Mouse (Mus musculus) embryonic facial prominence, embryonic 11.5 days (tissue): ENCODE data around the gene Pld3. TPM values are rescaled to one million over a fixed set of nuclear protein-coding genes. Genes with fewer than 3 reads are reported as not detected.

Experiments used
- ATAC-seq: fragments of 200-750 bp; cut with Nextera tagmentation; replicated peaks from 2 replicates; pipeline ENCODE4 v1.8.0; 2017; ENCODE audit warnings: low read depth; ENCODE audit not compliant: insufficient number of reproducible peaks, low FRiP score, low TSS enrichment
- DNase-seq: peaks from one replicate; pipeline ENCODE4 v3.0.0-alpha.2; 2015; ENCODE audit warnings: low spot score
- H3K27ac ChIP-seq: fragments of 300-500 bp; sonication (generic); replicated peaks from 2 replicates; pipeline ENCODE4 v1.5.1; 2014; ENCODE audit warnings: mild to moderate bottlenecking, low read depth, low read length, control low read depth
- H3K27me3 ChIP-seq: fragments of 300-500 bp; sonication (generic); 2 replicates; pipeline ENCODE4 v1.6.1; 2014; ENCODE audit warnings: mild to moderate bottlenecking, low read length, moderate library complexity, mixed read lengths; ENCODE audit not compliant: control insufficient read depth, insufficient read depth
- H3K36me3 ChIP-seq: fragments of 300-500 bp; sonication (generic); replicated peaks from 2 replicates; pipeline ENCODE4 v1.6.1; 2014; ENCODE audit warnings: low read depth, mild to moderate bottlenecking, low read length, moderate library complexity, mixed read lengths; ENCODE audit not compliant: control insufficient read depth, insufficient read depth
- H3K4me1 ChIP-seq: fragments of 300-500 bp; sonication (generic); 2 replicates; pipeline ENCODE4 v1.6.1; 2014; ENCODE audit warnings: low read length, mixed read lengths; ENCODE audit not compliant: control insufficient read depth, insufficient read depth
- H3K4me2 ChIP-seq: fragments of 300-500 bp; sonication (generic); 2 replicates; pipeline ENCODE4 v1.6.1; 2014; ENCODE audit warnings: low read depth, mild to moderate bottlenecking, control low read depth, low read length, moderate library complexity
- H3K4me3 ChIP-seq: fragments of 300-500 bp; sonication (generic); 2 replicates; pipeline ENCODE4 v1.5.1; 2014; ENCODE audit warnings: low read depth, low read length, control low read depth
- H3K9ac ChIP-seq: fragments of 300-500 bp; sonication (generic); replicated peaks from 2 replicates; pipeline ENCODE4 v1.6.1; 2014; ENCODE audit warnings: mild to moderate bottlenecking, control low read depth, low read length
- H3K9me3 ChIP-seq: fragments of 300-500 bp; sonication (generic); replicated peaks from 2 replicates; pipeline ENCODE4 v1.6.1; 2016; ENCODE audit warnings: mild to moderate bottlenecking, low read length, inconsistent platforms, mixed read lengths; ENCODE audit not compliant: control insufficient read depth
- WGBS: fragments of 180-500 bp; shearing (Covaris S2); extraction: QIAGEN DNeasy Blood & Tissue Kit; methylation state at CpG from one replicate; pipeline ENCODE4 v1.1.7; 2014; 5-methylcytosine and 5-hydroxymethylcytosine counted together
- polyA plus RNA-seq: library from polyadenylated mRNA; unstranded; fragments of >200 nt; fragmentation: Nextera tagmentation; extraction: Ambion mirVana; gene quantifications from 2 replicates; pipeline ENCODE4 v1.2.1, GENCODE M21; 2014

Pld3 gene
- polyA plus RNA-seq, 1 experiment from 2014 or later = 57.1 TPM

DNA sequence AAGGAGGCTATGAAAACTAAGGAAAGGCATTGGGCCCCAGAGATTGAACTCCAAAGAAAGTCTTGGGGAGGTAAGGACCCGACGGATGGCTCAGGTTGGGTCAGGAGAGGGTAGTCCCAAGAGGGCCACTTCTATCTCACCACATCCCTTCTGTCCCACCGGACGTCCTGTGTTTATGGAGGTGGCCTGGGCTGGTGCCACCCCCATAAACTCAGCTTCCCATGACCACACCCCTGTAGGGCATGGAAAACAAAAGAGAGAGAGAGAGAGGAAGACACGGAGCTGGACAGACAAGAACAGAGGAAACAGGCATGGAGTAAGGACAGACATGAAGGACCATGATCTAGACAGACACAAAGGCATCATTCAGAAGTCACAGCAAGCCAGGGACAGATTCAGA is 59.6 kb downstream of the Pld3 start:
- H3K9me3 ChIP-seq = no peaks in the 10 kb centered on the region
- H3K27me3 ChIP-seq = no peaks in the 10 kb centered on the region
- no peak overlapping the region for H3K4me3 ChIP-seq
- DNase-seq (no peak), ATAC-seq (no peak)
- H3K9ac ChIP-seq = no peak overlapping the region
- no peak overlapping the region for H3K27ac ChIP-seq
- 85% methylated on average over 5 of the region's 5 CpGs for WGBS
- no peak overlapping the region for H3K4me2 ChIP-seq
- no peaks in the 10 kb centered on the region for H3K36me3 ChIP-seq
- peaks cover 3% of the 10 kb centered on the region; the same call in 1 of the 2 replicates for H3K4me1 ChIP-seq

DNA sequence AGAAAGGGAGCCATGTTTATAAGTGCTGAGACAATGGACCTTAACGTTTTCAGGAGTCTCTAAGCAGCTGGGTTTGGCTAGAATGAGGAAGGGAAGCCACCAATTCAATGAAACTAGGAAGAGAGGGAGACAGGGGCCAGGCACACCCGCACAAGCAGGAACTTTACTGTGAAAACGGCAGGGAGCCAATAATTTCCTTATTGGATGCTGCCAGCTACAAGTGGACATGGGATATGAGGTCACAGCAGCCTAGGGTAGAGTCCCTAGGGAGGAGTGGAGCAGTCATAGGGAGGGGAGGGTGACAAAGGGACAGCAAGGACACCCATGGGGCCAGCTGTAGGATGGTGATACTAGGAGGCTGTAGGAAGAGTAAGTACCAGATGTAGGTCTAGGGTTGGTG is 60.0 kb downstream of the Pld3 start:
- peaks cover 3% of the 10 kb centered on the region; the same call in 1 of the 2 replicates for H3K4me1 ChIP-seq
- no peak overlapping the region for H3K27ac ChIP-seq
- H3K27me3 ChIP-seq = no peaks in the 10 kb centered on the region
- no peak for ATAC-seq
- 80% methylated on average over 3 of the region's 3 CpGs for WGBS
- H3K4me2 ChIP-seq = no peak overlapping the region
- no peak overlapping the region for H3K4me3 ChIP-seq
- H3K9ac ChIP-seq = no peak overlapping the region
- H3K9me3 ChIP-seq = no peaks in the 10 kb centered on the region
- H3K36me3 ChIP-seq = no peaks in the 10 kb centered on the region
- DNase-seq = no peak

DNA sequence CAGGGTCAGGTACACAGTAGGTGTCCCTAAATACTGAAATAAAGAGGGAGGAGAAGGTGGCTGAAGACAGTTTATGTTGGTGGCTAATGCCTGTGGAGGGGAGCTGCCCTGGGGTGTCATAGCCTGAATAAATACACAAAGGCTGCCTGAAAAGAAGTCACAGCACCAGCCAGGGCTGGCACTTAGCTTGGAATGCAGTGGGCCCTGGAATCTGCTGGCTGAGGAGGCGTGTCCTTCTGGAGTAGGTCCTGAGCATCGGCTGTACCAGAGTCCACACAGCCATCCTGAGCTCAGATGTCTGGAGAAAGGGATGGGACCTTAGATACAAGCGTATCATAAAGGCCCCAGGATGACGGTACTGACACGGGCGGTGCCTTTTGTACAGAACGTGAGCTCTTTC is 61.2 kb downstream of the Pld3 start:
- no peaks in the 10 kb centered on the region for H3K27me3 ChIP-seq
- WGBS = 71% methylated on average over 7 of the region's 7 CpGs
- no peak overlapping the region for H3K27ac ChIP-seq
- no peak for ATAC-seq
- H3K4me3 ChIP-seq = no peak overlapping the region
- H3K4me2 ChIP-seq = no peak overlapping the region
- H3K36me3 ChIP-seq = no peaks in the 10 kb centered on the region
- H3K4me1 ChIP-seq = peaks cover 3% of the 10 kb centered on the region; the same call in 1 of the 2 replicates
- H3K9ac ChIP-seq = no peak overlapping the region
- no peak for DNase-seq
- no peaks in the 10 kb centered on the region for H3K9me3 ChIP-seq

DNA sequence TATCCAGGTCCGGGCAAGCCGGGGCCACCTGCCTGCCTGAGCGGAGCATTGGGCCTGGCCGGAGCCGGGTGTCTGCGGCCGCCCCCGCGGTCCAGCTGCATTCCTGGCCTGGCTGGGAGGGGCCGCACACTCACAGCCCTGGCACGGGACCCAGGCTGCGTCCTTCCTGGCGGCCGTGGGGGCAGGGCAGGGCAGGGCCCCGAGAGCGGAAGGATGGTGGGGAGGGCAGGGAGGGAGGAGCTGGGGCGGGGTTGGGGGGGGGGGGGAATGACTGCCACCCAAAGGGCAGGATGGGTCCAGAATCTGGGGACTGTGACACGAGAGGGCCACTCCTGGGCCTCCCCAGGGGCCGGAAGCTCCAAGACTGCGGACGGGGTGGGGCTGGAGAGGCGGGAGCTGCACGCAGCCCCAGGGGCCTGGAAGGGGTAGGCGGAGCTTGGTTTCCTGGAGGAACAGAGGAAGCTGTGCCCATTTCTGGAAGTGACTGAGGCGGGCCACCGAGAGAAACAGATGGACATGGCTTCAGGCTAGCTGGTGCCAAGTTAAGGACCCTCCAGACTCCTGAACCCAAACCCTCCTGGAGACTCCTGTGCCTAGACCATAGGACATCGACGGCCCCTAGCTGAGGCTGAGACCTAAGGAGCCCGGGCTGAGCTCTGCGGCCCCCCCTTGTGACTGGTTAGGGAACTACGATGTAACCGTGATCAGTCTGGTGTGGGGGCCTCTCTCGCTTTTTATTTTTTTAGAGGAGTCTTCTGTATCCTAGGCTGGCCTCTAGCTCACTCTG is 62.3 kb downstream of the Pld3 start:
- Histone ChIP-seq H3K9me3 (no peaks in the 10 kb centered on the region), H3K4me2 (peak overlapping the region; percentile 76), H3K27ac (peak overlapping the region; percentile 62), H3K27me3 (no peaks in the 10 kb centered on the region), H3K4me1 (peaks cover 3% of the 10 kb centered on the region; the same call in 1 of the 2 replicates), H3K36me3 (no peaks in the 10 kb centered on the region), H3K9ac (peak overlapping the region; percentile 57), H3K4me3 (peak overlapping the region; percentile 33)
- DNase-seq (peak; percentile 84), ATAC-seq (peak; percentile 41)
- WGBS = under 1% methylated on average over 23 of the region's 33 CpGs

DNA sequence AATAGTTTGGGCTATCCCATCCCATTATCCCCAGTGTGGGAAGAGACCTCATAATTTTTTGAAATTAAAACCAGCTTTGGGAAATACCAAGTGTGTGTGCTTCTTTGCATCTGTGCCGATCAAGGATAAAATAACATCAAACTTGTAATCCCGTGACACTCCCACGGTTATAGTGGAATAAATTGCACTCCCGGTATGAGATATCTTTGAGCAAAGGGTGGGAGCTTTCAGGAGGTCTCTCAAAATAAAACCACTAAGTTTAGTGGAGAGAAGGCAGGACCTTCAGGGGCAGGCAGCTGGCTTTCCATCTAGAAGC is 62.8 kb downstream of the Pld3 start:
- WGBS = 32% methylated on average over 4 of the region's 4 CpGs
- Histone ChIP-seq H3K27ac (peak overlapping the region; percentile 62), H3K36me3 (no peaks in the 10 kb centered on the region), H3K9me3 (no peaks in the 10 kb centered on the region), H3K4me1 (peaks cover 3% of the 10 kb centered on the region; the same call in 1 of the 2 replicates), H3K4me2 (peak overlapping the region; percentile 76), H3K9ac (peak overlapping the region; percentile 57), H3K27me3 (no peaks in the 10 kb centered on the region), H3K4me3 (peak overlapping the region; percentile 33)
- DNase-seq (no peak), ATAC-seq (no peak)

DNA sequence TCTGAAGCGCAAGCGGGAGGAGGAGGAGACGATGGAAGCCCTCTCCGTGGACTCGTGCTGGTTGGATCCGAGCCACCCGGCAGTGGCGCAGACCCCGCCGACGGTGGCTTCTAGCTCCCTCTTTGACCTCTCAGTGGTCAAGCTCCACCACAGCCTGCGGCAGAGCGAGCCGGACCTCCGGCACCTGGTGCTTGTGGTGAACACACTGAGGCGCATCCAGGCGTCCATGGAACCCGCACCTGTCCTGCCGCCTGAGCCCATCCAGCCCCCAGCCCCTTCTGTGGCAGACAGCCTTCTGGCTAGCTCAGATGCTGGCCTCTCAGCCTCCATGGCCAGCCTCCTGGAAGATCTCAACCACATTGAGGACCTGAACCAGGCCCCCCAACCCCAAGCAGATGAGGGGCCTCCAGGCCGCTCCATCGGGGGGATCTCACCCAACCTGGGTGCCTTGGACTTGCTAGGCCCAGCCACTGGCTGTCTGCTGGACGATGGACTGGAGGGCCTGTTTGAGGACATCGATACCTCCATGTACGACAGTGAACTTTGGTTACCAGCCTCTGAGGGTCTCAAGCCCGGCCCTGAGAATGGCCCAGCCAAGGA is 63.6 kb downstream of the Pld3 start:
- peaks cover 3% of the 10 kb centered on the region; the same call in 1 of the 2 replicates for H3K4me1 ChIP-seq
- DNase-seq (no peak), ATAC-seq (no peak)
- no peaks in the 10 kb centered on the region for H3K27me3 ChIP-seq
- WGBS = 91% methylated on average over 25 of the region's 25 CpGs
- H3K9ac ChIP-seq = no peak overlapping the region
- H3K4me3 ChIP-seq = no peak overlapping the region
- H3K27ac ChIP-seq = no peak overlapping the region
- H3K9me3 ChIP-seq = no peaks in the 10 kb centered on the region
- H3K4me2 ChIP-seq = no peak overlapping the region
- no peaks in the 10 kb centered on the region for H3K36me3 ChIP-seq

DNA sequence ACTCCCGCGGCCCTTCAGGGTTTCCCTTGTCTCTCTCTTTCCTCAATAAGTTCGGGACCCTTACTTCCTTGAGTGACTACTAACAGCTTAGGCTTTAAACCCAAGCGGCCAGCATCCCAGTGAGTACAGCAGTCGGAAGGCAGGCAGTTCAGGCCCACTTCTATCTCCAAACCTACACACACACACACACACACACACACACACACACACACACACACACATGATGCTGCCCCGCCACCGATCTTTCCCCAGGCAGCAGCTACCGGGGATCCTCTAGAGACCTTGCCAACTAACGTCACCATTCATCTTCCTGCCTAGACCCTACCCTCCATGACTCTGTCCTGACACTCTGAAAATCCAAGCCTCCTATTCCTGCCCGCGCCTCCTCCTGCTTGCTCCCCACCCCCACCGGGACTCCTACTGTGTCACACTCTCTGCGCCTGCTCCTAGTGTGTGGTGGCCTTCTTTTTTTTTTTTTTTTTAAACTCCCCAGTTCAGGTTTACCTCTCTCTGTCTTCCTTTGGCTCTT is 65.2 kb downstream of the Pld3 start:
- 2% methylated on average over 13 of the region's 13 CpGs for WGBS
- peak overlapping the region; percentile 95 for H3K27ac ChIP-seq

More for the DNA sequence above, 65.2 kb downstream of the Pld3 start:
- H3K9me3 ChIP-seq = no peaks in the 10 kb centered on the region
- H3K4me3 ChIP-seq = peak overlapping the region; percentile 73
- H3K36me3 ChIP-seq = no peaks in the 10 kb centered on the region
- no peak for ATAC-seq
- H3K27me3 ChIP-seq = no peaks in the 10 kb centered on the region
- H3K4me2 ChIP-seq = peak overlapping the region; percentile 61
- H3K9ac ChIP-seq = peak overlapping the region; percentile 84
- H3K4me1 ChIP-seq = peaks cover 3% of the 10 kb centered on the region; the same call in 1 of the 2 replicates
- DNase-seq = peak; percentile 42
